Mouse (Mus musculus) embryo, embryonic 11 days (tissue): ENCODE data around the gene Qk.
A peak's percentile ranks its signal among the peaks of the same experiment; 100 is the strongest.

Experiments used
- DNase-seq: peaks from one replicate; pipeline ENCODE4 v3.0.0-alpha.2; 2015

Qk gene

GRCm38 (mm10) chr17:10236595-10236994 lies 83.1 kb downstream of the Qk start:
- no peak for DNase-seq

GRCm38 (mm10) chr17:10232406-10232805 lies 87.2 kb downstream of the Qk start:
- no peak for DNase-seq

GRCm38 (mm10) chr17:10227798-10228538 lies 91.7 kb downstream of the Qk start:
- DNase-seq, result no peak

- no peak for DNase-seq
These were observed 103.5 kb downstream of the Qk start for GRCm38 (mm10) chr17:10216164-10216563.

- DNase-seq, result peak; percentile 62
These were observed 110.4 kb downstream of the Qk start for GRCm38 (mm10) chr17:10209154-10209777.

GRCm38 (mm10) chr17:10198662-10199061 lies 121.0 kb downstream of the Qk start:
- DNase-seq, result no peak

- DNase-seq, result no peak
These were observed 121.4 kb downstream of the Qk start for GRCm38 (mm10) chr17:10198231-10198630.

- no peak for DNase-seq
These were observed 124.0 kb downstream of the Qk start for GRCm38 (mm10) chr17:10195703-10196102.

- DNase-seq, result no peak
These were observed 128.8 kb downstream of the Qk start for GRCm38 (mm10) chr17:10190857-10191256.

GRCm38 (mm10) chr17:10188481-10188880 lies 131.2 kb downstream of the Qk start:
- no peak for DNase-seq

- DNase-seq, result no peak
These were observed 132.1 kb downstream of the Qk start for GRCm38 (mm10) chr17:10187431-10188020.

- no peak for DNase-seq
These were observed 137.9 kb downstream of the Qk start for GRCm38 (mm10) chr17:10181761-10182160.

- DNase-seq, result no peak
These were observed 142.6 kb downstream of the Qk start for GRCm38 (mm10) chr17:10177096-10177495.

- DNase-seq, result no peak
These were observed 158.4 kb downstream of the Qk start for GRCm38 (mm10) chr17:10161258-10161657.

- DNase-seq, result no peak
These were observed 159.2 kb downstream of the Qk start for GRCm38 (mm10) chr17:10160415-10160814.

GRCm38 (mm10) chr17:10152808-10153413 lies 166.7 kb downstream of the Qk start:
- no peak for DNase-seq
